Mouse (Mus musculus) C2C12 (cell line): ENCODE data around the gene Vps45. TPM values are rescaled to one million over a fixed set of nuclear protein-coding genes. Genes with fewer than 3 reads are reported as not detected.
"Not testable (repeated sequence)": the region's sequence is repeated elsewhere in the genome, so short reads cannot be mapped to it uniquely, and the experiment has no call there.

ENCODE experiments used
- H3K27me3 ChIP-seq: one replicate; pipeline ENCODE4 v1.6.1; 2011; ENCODE audit not compliant: control insufficient read depth, insufficient read depth, insufficient read length
- H3K36me3 ChIP-seq: one replicate; pipeline ENCODE4 v1.6.1; 2011; ENCODE audit not compliant: control insufficient read depth, insufficient read depth
- H3K4me3 ChIP-seq: one replicate; pipeline ENCODE4 v1.5.1; 2011; ENCODE audit warnings: mild to moderate bottlenecking, control low read depth; ENCODE audit not compliant: poor library complexity, insufficient read depth, severe bottlenecking
- H3K79me2 ChIP-seq: one replicate; pipeline ENCODE4 v1.6.1; 2011; ENCODE audit not compliant: control insufficient read depth, insufficient read depth
- H3K79me3 ChIP-seq: one replicate; pipeline ENCODE4 v1.6.1; 2011; ENCODE audit warnings: low read depth, control low read depth
- H3ac ChIP-seq: one replicate; pipeline ENCODE3; 2011; ENCODE audit warnings: low read depth; ENCODE audit not compliant: control insufficient read depth, insufficient read length
- CEBPB ChIP-seq: IDR thresholded peaks from one replicate; pipeline ENCODE4 v1.6.1; 2011; ENCODE audit warnings: low read depth, mild to moderate bottlenecking, control low read depth, moderate library complexity
- CTCF ChIP-seq: IDR thresholded peaks from one replicate; pipeline ENCODE4 v1.5.1; 2011; ENCODE audit not compliant: control insufficient read depth, insufficient read depth, insufficient read length
- FOSL1 ChIP-seq: IDR thresholded peaks from one replicate; pipeline ENCODE4 v1.8.0; 2011; ENCODE audit warnings: mild to moderate bottlenecking, low read length; ENCODE audit not compliant: poor library complexity, insufficient read depth, severe bottlenecking
- MAX ChIP-seq: IDR thresholded peaks from one replicate; pipeline ENCODE4 v1.6.1; 2011; ENCODE audit warnings: mild to moderate bottlenecking, control low read depth
- MYOD1 ChIP-seq: IDR thresholded peaks from one replicate; pipeline ENCODE4 v1.6.1; 2011; ENCODE audit warnings: low read depth; ENCODE audit not compliant: control insufficient read depth, insufficient read length
- MYOG ChIP-seq: IDR thresholded peaks from one replicate; pipeline ENCODE4 v1.6.1; 2011; ENCODE audit not compliant: control insufficient read depth, insufficient read length; ENCODE audit errors: extremely low read depth
- USF1 ChIP-seq: IDR thresholded peaks from one replicate; pipeline ENCODE4 v1.6.1; 2011; ENCODE audit warnings: low read depth, mild to moderate bottlenecking, control low read depth, moderate library complexity
- polyA plus RNA-seq: library from polyadenylated mRNA; unstranded; fragments of >200 nt; fragmentation: generic; extraction: Trizol; gene quantifications from one replicate; pipeline ENCODE4 v1.2.1, GENCODE M21; 2012; ENCODE audit warnings: missing spikeins

Gene Vps45
- polyA plus RNA-seq, 1 experiment, result 15.6 TPM

- Histone ChIP-seq H3K4me3 (no peak overlapping the region), H3ac (no peak overlapping the region), H3K36me3 (no peaks in the 10 kb centered on the region), H3K27me3 (no peaks in the 10 kb centered on the region), H3K79me2 (no peaks in the 10 kb centered on the region), H3K79me3 (no peaks in the 10 kb centered on the region)
- TF ChIP-seq CEBPB (no peak), FOSL1 (no peak), MAX (no peak), MYOD1 (no peak), CTCF (no peak), MYOG (no peak), USF1 (no peak)
Observed at GRCm38 (mm10) chr3:95959082-95959481, 99.2 kb downstream of the Vps45 start.

GRCm38 (mm10) chr3:95957359-95958148, 100.7 kb downstream of the Vps45 start:
- Histone ChIP-seq H3K79me2 (no peaks in the 10 kb centered on the region), H3ac (no peak overlapping the region), H3K36me3 (no peaks in the 10 kb centered on the region), H3K27me3 (no peaks in the 10 kb centered on the region), H3K79me3 (no peaks in the 10 kb centered on the region), H3K4me3 (no peak overlapping the region)
- TF ChIP-seq USF1 (no peak), MYOG (no peak), MYOD1 (no peak)

GRCm38 (mm10) chr3:95955318-95955717, 102.9 kb downstream of the Vps45 start:
- no peaks in the 10 kb centered on the region for H3K36me3 ChIP-seq

GRCm38 (mm10) chr3:95954648-95955173, 103.6 kb downstream of the Vps45 start:
- H3K36me3 ChIP-seq, H3K79me2 ChIP-seq, H3K27me3 ChIP-seq, H3ac ChIP-seq, H3K79me3 ChIP-seq, H3K4me3 ChIP-seq: not testable (repeated sequence)

More at GRCm38 (mm10) chr3:95955318-95955717, 102.9 kb downstream of the Vps45 start:
- Histone ChIP-seq H3K4me3 (no peak overlapping the region), H3K79me3 (no peaks in the 10 kb centered on the region), H3K27me3 (no peaks in the 10 kb centered on the region), H3K79me2 (no peaks in the 10 kb centered on the region), H3ac (no peak overlapping the region)
- no peak for TF ChIP-seq MAX

- Histone ChIP-seq H3ac (no peak overlapping the region), H3K36me3 (peaks cover 6% of the 10 kb centered on the region)
Observed at GRCm38 (mm10) chr3:95953522-95953921, 104.7 kb downstream of the Vps45 start.

GRCm38 (mm10) chr3:95953023-95953422, 105.2 kb downstream of the Vps45 start:
- H3K36me3 ChIP-seq, result peaks cover 6% of the 10 kb centered on the region
- H3K79me3 ChIP-seq, result no peaks in the 10 kb centered on the region
- TF ChIP-seq MYOD1, result no peak
- no peak for TF ChIP-seq USF1
- TF ChIP-seq MYOG, result no peak
- H3K27me3 ChIP-seq, result no peaks in the 10 kb centered on the region
- no peak overlapping the region for H3ac ChIP-seq
- no peak overlapping the region for H3K4me3 ChIP-seq
- H3K79me2 ChIP-seq, result no peaks in the 10 kb centered on the region

More at GRCm38 (mm10) chr3:95953522-95953921, 104.7 kb downstream of the Vps45 start:
- TF ChIP-seq CTCF (no peak), MAX (no peak), MYOD1 (no peak), CEBPB (no peak), USF1 (no peak), FOSL1 (no peak), MYOG (no peak)
- Histone ChIP-seq H3K27me3 (no peaks in the 10 kb centered on the region), H3K79me3 (no peaks in the 10 kb centered on the region), H3K79me2 (no peaks in the 10 kb centered on the region), H3K4me3 (no peak overlapping the region)

- not testable (repeated sequence) for H3K27me3 ChIP-seq, H3K79me3 ChIP-seq, H3ac ChIP-seq, H3K79me2 ChIP-seq
- Histone ChIP-seq H3K4me3 (peak overlapping the region; percentile 30), H3K36me3 (peaks cover 16% of the 10 kb centered on the region)
Observed at GRCm38 (mm10) chr3:95951566-95951965, 106.7 kb downstream of the Vps45 start.
